Mouse (Mus musculus): ENCODE measurements around the gene Rpl27.

DNA sequence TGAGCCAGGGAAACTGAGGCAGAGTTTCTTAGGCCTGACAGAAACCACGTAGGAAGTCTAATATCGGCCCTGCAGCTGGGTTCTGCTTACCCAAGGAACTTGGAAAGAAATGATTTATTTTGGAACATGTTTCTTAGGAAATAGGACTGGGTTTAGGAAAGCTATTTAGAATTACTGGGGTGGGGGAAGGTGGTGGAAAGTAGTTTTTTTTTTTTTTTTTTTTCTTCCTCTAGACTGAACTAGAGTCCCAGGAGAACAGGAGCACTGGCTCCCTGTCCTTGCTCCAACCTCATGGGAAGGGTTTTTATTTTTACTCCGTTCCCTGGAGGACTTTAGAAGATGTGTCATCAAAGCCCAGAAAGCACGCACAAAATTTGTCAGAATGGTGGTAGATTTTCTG is 27.1 kb downstream of the Rpl27 start:
- TF ChIP-seq POLR2A (IDR thresholded peaks at IDR 0.05; ENCODE audit: extremely low read depth, insufficient read depth, low read length) (no peak), CTCF (IDR thresholded peaks at IDR 0.05; ENCODE audit: extremely low read depth, insufficient read depth, low read length) (no peak)
